Mouse (Mus musculus) cerebellum, adult 9-11 months (tissue): ENCODE results near the gene BC025920.
A peak's percentile ranks its signal among the peaks of the same experiment; 100 is the strongest.

Experiments
- DNase-seq: peaks from one replicate; pipeline ENCODE4 v3.0.0; 2022

The BC025920 gene

GRCm38 (mm10) chr10:81643449-81644055 is 37.5 kb downstream of the BC025920 start:
- DNase-seq: peak; percentile 99

- DNase-seq: no peak
Observed at GRCm38 (mm10) chr10:81644162-81644561, 38.1 kb downstream of the BC025920 start.

- peak; percentile 62 for DNase-seq
Observed at GRCm38 (mm10) chr10:81644716-81645115, 38.6 kb downstream of the BC025920 start.

- DNase-seq: peak; percentile 25
Observed at GRCm38 (mm10) chr10:81645391-81645790, 39.3 kb downstream of the BC025920 start.

GRCm38 (mm10) chr10:81646015-81646555 is 40.0 kb downstream of the BC025920 start:
- DNase-seq: peak; percentile 61

- peak; percentile 90 for DNase-seq
Observed at GRCm38 (mm10) chr10:81648803-81649775, 43.0 kb downstream of the BC025920 start, which contains the start of gene Gm10778. Gm10778 (plus strand) TSS chr10:81649059.

GRCm38 (mm10) chr10:81655178-81655577 is 49.1 kb downstream of the BC025920 start:
- no peak for DNase-seq

- DNase-seq: no peak
Observed at GRCm38 (mm10) chr10:81656174-81656573, 50.1 kb downstream of the BC025920 start.
